Mouse (Mus musculus) T-helper 1 cell (primary cell): ENCODE measurements around the gene Tmpo.

ENCODE experiments used
- in situ Hi-C: fragments of 300-600 bp; cut with MboI, MseI; formaldehyde crosslinking; loops from one replicate; pipeline ENCODE4 v1.15.1; 2025; ENCODE audit warnings: high pct_unique_total_duplicates

Gene Tmpo

DNA sequence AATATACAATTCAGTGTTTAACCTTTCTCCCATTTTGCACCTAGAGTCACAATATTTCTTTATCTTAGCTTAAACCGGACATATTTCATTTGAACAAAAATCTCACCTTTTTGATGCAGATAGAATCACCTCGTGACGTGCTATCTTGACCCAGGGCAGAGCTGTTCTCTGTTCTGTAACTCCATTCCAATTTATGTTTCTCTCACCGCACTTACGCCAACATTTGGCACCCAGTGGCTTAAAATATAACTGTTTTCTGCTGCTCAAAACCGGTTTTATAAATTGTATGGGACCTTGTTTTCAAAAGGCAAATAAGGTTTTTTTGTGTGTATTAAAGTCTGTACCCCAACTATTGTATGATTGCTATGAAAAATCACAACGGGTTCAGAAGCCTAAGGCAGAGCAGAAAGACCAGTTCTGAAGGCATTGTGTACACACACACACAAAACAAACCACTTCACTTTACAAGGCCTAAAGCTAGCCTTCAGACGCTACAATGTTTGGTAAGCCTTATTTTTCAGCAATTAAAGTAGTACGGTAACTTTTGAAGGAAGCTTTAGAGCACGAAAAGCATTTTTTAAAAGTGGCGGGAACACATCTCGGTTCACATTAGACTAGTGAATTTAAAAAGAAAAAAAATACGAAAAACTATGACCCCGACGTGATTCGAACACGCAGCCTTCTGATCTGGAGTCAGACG is at the start of gene Tmpo:
Gene Tmpo (minus strand): TSS at position 555 of the 700 bp plus-strand sequence.
- in situ Hi-C loops = loop anchor here (25.0 kb wide), 1 partner anchor 1444 kb away; the partner anchor contains the start of genes Actr6 and Uhrf1bp1l

DNA sequence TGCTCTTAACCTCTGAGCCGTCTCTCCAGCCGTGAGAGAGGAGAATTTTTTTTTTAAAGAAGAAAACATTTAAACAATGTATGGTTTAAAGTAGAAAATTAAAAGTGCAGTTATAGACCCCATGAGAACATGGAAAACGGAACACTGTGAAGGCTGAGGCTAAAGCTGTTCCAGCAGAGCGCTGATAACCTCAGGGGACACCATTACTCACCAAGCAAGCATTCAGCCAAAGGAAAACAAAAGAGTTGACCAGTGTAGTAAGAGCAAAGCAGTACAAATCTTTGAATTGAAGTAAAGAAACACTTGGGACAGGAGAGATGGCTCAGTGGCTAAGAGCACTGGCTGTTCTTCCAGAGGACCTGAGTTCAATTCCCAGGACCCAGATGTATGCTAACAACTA is 49.3 kb upstream of the Tmpo start:
- in situ Hi-C loops = no loop called here

DNA sequence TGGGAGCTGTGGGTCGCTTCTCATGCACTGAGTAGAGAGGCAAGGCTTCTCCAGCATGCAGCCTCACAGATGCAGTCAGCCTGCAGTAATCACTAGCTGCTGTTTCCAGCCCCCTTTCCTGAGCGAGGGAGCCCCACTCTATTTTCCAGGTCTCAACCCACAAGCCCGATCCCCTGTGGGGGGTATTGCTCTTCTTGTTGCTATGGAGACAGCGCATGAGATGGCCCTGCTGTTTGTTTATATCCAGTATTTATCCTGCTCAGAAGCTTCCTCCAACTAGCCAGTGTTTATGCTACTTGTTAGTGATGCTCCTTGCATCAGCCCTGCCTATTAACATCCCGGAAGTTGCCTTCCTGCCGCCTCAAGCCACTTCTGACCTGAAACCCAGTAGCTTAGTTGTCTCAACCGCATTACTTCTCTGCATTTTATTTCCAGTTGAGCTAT is 48.4 kb upstream of the Tmpo start:
- in situ Hi-C loops = no loop called here

DNA sequence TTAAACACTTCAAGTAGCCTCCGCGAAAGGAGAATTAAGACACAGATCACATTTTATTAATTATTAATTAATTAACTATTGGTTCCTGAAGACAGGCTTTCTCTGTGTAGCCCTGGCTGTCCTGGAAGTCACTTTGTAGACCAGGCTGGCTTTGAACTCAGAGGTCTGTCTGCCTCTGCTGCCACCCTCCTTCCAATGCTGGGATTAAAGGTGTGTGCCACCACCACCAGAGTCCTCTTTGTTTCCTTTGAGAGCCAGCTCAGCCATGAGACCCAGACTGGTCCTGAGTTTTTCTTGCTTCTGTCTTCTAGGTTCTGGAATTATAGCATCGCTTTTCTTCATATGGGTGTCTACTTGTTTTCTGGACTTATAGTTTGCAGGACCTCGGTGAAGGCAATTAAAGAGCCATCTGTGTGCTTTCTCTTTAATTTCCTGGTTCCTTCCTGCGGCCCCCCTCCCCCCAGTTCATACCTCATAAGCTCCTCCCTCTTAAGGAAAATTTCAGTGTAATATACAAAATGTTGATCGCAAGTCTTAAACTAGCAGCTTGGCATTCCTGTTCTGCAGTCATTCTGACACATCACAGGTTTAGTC is 47.9 kb upstream of the Tmpo start:
- in situ Hi-C loops = no loop called here

DNA sequence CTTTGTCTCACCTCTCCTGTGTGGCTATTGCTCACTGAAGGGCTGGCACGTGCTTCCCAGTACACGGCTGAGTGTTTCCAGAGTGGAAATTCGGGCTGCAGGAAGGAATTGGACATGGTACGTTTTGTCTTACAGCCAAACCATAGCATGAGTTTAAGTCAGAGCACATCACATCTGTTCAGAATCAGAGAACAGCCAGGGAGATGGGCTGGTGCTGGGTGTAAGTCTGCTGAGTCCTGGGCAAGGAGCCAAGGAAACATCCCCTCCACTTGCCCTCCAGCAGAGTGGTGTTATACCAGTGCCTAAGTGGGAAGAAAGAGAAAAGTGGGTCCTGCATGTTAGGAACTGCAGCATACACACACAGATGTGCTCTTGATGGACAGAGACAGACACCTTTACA is 45.9 kb upstream of the Tmpo start:
- in situ Hi-C loops = no loop called here

DNA sequence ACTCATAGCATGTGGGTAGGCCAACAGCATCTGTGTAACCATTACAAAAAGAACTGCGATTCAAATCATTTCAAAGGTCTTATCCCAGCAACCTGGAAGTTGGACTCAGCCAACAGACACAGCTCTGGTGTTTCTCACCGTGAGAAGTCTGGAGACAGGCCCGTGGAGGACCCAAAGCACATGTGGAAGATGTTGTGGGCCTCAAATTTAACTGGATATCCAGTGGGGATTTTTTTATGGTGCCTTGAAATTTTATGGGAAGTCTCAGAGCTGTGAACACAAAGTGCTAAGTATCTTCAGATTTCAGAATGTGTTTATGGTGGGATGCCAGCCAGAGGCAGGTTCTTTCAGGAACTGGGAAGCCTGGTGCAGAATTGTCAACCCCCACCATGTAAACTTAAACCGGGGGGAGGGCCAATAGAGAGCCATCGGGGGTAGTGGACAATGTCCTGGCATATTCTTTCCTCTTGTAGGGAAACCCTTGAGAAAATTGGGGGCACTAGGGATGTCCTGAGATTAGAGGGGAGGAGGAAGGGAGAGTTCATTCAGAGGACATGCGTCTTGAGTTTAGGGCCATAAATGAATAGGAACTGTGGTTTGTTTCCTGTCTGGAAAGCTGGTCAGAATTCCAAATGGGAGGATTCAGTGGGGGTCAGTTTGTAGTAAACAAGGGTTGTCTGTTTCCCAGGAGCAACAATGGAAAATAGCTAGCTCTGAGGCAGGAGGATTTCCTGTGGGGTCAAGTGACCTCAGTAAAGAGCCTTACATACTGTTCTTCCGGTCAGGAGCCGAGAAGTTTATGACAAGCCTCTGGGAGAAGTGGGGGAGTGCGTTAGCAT is 41.5 kb upstream of the Tmpo start:
- in situ Hi-C loops = no loop called here

DNA sequence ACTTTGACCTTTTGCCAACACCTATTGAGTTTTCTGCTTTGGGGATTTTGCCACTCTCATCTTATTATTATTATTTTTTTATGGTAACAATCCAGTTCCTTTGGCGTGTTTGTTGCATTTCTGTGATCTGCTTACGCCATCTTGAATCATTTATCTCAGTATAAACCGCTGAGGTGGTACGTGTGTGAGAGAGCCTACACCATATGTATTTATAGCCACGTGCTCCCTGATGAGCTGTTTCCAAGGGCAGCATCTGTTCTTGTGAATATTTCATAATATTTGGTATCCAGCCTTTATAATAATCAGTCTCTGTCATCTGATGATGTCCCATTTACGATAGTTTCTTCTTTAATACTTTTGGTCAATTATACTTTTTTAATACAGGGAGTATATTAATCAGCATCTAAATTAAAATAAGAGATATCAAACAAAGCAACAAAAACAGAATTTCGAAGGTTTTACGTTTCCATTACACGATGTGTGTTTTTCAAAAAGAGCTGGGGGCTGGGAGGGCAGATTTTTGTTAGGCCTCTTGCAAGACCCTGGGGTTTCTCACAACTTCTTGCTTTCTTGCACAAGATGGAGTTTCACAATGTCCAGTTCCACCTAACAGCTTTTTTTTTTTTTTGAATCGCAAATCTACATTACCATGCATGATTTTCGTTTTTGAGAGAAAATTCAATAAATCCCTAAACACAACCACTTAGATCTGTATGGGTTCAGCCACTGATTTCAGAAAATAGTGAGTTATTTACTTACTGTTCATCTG is 28.0 kb upstream of the Tmpo start:
- in situ Hi-C loops = no loop called here

DNA sequence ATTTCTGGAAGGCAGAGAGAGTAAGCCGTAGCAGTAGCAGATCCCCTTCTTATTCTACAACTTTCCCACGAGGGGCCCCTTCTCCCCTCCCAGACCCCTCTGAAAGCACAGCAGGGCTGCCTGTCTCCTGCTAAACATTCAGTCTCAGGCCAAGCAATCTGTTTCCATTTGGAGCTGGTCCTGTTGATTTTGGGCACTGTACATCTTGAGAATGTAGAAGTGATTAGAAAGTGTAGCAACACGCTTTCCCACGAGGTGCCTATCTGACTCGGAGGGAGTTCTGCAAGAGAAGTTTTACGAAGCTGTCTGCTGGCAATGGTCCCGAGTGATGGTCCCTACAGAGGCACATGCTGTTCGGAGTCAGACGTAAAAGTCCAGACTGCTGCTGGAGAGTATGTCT is 27.3 kb upstream of the Tmpo start:
- in situ Hi-C loops = no loop called here

DNA sequence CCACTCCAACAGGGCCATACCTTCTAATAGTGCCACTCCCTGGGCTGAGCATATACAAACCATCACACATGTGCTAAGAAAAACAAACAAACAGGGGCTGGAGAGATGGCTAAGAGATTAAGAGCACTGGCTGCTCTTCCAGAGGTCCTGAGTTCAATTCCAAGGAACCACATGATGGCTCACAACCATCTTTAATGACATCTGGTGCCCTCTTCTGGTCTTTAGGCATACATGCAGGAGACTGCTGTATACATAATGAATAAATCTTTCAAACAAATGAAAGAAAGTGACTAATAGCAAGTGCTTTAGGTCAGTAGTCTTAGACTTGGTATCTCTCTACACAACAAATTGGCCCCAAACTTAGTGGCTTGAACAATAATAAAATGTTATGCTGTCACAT is 26.2 kb upstream of the Tmpo start:
- in situ Hi-C loops = no loop called here

DNA sequence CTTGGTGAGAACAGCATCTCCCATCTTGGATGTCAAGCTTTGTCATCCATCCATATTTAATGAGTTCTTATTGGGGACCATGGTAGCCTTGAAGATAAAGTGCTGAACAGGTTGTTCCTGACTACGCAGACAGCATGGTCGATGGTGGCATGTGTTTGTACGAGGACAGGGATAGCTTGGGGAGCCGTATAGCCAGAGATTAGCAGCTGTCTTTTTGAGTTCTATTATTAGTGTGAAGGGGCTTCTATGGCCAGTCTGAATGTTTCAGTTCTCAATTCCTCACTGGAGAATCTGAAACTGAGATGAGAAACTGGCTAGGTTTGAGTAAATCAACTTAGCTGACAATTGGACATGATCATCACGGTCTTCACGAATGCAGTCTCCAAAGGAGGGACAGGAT is 24.5 kb upstream of the Tmpo start:
- in situ Hi-C loops = no loop called here

DNA sequence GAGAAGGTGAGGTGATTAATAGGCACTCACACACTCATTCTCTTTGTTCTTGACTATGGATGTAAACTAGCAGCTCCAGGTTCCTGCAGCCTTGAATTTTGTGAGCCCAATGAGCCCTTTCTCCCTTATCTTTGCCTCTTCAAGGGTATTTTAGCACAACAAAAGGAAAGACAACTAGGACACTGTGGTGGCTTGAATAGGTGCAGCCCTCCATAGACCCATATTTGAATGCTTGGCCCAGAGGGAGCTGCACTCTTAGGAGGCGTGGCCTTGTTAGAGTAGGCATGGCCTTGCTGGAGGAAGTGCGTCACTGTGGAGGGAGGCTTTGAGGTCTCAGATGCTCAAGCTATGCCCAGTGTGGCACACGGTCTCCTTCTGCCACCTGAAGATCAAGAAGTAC is 19.5 kb upstream of the Tmpo start:
- in situ Hi-C loops = no loop called here

DNA sequence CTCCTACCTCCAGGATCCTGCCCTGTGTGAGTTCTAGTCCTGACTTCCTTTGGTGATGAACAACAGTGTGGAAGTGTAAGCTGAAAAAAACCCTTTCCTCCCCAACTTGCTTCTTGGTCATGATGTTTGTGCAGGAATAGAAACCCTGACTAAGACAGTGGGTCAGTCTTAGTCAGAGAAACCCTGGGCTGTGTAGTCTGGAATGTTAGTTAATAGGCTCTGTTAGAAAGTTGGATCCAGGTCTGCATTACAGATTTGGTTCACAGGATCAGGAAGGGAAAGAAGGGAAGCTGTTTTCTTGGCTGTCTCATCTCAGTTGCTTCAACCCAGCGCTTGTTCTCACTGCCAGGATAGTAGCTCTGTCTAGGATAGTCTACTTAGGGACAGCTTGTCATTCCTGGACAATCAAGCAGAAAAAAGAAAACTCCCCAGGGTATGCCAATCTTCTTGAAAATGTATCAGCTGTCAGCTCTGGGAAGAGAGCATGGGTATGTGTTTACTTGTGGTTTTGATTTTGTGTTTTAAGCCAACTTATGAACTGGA is 18.2 kb upstream of the Tmpo start:
- in situ Hi-C loops = loop anchor here (25.0 kb wide), 1 partner anchor 1462 kb away; the partner anchor contains the start of genes Actr6 and Uhrf1bp1l

DNA sequence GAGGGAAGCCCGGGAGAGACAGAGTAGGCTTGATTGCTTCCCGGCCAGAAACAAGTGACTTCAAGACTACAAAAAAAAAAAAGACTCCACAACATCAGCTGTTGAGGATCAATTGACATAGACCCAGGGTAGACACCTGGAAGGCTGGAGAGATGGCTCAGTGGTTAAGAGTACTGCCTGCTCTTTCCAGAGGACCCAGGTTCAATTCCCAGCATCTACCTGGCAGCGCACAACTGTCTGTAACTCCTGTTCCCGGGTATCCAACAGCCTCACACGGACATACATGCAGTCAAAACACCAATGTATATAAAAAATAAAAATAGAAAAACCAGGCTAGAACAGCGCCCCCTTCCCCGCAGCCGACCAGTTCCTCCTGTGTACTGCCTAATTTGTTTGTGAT is 16.6 kb upstream of the Tmpo start:
- in situ Hi-C loops = loop anchor here (25.0 kb wide), 1 partner anchor 1460 kb away; the partner anchor contains the start of genes Actr6 and Uhrf1bp1l

DNA sequence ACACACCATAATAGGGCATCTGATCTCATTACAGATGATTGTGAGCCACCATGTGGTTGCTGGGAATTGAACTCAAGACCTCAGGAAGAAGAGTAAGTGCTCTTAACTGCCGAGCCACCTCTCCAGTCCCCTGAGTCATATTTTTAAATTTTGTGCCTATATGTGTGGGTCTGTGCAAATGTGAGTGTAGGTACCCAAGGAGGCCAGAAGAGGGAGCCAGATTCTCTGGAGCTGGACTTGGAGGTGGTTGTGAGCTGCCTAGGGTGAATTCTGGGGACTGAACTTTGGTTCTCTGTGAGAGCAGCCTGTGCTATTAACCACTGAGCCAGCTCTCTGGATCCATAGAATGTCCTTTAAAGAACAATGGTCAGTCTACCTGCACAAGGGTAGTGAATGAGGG is 15.7 kb upstream of the Tmpo start:
- in situ Hi-C loops = loop anchor here (25.0 kb wide), 1 partner anchor 1459 kb away; the partner anchor contains the start of genes Actr6 and Uhrf1bp1l

DNA sequence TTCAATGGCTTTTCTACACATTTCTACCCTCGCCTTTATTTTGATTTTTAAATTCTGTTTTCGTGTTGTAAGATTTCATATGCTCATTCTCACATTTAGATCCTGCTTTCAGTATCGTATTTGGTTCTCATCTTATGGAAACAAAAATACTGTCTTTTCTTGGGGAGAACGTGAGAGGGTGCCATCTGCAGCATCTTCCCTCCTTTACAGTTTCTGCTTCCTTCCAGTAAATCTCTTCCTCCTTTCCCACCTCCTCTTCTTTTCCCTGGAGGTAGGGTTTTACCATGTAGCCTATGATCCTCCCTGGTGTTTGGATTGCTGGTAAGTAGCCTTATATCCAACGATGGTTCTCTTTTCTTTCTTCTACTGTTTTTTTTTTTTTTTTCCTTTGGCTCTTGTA is 14.6 kb upstream of the Tmpo start:
- in situ Hi-C loops = loop anchor here (25.0 kb wide), 1 partner anchor 1458 kb away; the partner anchor contains the start of genes Actr6 and Uhrf1bp1l

DNA sequence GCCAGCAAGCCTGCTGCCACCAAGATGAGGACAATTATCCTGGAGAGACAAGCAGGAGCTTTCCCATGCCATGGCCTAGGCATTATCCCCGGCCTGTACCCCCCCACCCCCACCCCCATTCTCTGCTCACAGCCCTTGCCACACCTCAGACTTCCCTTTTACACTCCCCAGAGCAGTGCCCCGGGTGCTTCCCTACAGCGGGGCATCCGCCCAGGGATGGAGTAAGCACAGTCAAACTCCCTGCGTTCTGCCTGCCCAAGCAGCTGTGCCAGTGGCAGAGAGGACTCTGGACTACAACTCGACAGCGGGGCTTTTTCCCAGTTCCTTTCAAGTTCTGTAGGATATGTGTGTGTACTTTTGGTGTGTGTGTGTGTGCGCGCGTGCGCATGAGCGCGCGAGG is 14.0 kb upstream of the Tmpo start:
- in situ Hi-C loops = loop anchor here (25.0 kb wide), 1 partner anchor 1458 kb away; the partner anchor contains the start of genes Actr6 and Uhrf1bp1l

DNA sequence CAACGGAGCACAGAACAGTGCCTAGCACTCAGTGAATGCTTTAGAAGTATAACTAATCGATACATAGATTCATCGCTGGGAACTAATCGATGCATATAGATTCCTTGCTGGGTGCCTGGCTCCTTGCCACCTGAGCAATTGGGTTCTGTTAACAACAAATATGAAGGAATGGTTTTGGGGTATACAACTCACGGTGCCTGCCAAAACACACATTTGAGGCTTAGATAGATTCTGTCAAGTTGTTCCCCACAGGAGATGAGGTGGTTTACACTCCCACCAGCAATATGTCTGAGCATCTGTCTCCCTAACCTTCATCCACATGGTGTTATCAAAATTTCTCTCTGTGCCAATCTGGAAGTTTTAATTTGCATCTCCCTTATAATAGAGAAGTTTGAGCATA is 10.7 kb upstream of the Tmpo start:
- in situ Hi-C loops = loop anchor here (25.0 kb wide), 1 partner anchor 1455 kb away; the partner anchor contains the start of genes Actr6 and Uhrf1bp1l

DNA sequence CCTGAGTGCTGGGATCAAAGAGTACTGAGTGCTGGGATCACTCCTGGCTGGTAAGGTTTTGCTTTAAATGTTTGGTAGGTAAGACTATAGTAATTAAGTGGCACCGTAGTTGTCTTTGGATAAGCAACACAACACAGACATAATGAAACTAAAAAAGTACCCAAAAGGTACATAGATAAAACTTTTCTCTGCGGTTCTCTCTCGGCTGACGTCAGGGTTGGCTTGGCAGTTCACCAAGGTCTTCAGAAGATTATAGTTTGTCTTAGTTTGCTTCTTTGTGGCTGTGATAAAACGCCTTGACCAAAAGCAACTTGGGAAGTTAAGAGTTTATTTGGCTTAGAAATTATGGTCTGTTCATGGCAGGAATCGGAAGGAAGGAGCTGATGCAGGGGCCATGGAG is 8.4 kb upstream of the Tmpo start:
- in situ Hi-C loops = loop anchor here (25.0 kb wide), 1 partner anchor 1452 kb away; the partner anchor contains the start of genes Actr6 and Uhrf1bp1l

DNA sequence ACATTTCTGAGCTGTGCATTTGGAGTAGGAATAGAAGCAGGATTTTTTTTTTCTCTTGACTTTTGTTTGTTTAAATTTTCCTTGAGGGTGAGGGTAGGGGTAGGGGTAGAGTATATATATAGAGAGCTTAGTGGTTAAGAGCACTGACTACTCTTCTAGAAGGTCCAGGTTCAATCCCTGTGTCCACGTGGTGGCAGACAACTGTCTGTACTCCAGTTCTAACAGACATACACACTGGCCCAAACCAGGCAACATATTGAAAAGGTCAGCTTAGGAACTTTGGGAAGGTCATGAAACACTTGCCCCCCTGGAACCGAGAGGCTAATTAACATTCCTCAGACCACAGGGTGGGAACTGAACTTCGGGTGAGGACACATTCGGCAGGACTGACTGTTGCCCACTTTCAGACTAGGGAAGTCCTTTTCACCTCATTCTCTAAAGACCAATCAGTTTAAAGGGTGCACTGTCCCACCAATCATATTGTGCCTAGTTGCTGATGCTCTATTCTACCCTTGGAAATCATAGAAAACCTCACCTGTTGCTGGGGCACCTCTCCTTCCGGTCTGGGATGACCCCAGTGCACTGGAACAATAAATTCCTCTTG is 7.7 kb upstream of the Tmpo start:
- in situ Hi-C loops = loop anchor here (25.0 kb wide), 1 partner anchor 1451 kb away; the partner anchor contains the start of genes Actr6 and Uhrf1bp1l

DNA sequence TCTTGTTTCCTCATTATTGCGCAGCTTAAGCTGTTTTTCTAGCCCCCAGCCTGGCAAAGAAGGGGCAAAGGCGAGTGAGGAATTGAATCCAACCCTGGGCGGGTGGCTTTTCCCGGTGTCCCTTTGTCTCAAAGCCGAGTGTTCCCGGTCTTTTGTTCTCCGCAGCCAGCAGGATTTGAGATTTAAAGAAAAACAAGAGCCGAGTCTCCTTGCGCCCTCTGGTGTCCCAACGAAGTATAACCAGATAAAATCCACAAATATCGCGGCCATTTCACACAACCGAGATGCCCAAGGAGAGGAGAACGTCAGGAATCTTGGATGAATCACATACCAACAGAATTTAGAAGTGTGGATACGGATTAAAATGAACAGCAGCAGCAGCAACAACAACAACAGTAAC is 6.8 kb upstream of the Tmpo start:
- in situ Hi-C loops = loop anchor here (25.0 kb wide), 1 partner anchor 1451 kb away; the partner anchor contains the start of genes Actr6 and Uhrf1bp1l
